Mouse (Mus musculus) cerebellum, adult 11-12 months (tissue): ENCODE measurements around the gene Ube2ql1.
A peak's percentile ranks its signal among the peaks of the same experiment; 100 is the strongest.

Experiments used
- DNase-seq: peaks from one replicate; pipeline ENCODE4 v3.0.0; 2022

The Ube2ql1 gene

GRCm38 (mm10) chr13:69706919-69707318, 32.8 kb downstream of the Ube2ql1 start:
- no peak for DNase-seq

DNA sequence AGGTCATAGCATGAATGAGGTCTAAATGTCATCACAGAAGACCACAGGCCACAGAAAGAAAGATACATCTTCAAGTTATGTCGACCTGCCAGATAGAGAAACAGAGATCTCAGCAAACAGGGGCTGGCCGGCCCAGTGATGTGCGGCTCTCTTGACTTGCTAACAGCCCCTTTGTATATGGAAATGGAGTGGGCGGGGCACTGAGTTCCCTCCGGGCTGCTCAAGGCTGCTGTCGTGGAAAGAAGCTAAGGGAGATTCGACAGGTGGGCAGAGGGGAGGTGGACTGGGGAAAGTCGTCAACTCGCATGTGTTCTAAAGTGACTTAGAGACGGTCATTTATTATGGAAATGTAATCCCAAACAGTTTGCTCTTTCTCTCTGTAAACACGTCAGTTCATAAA, 36.2 kb downstream of the Ube2ql1 start:
- DNase-seq, result no peak

- no peak for DNase-seq
These were observed 38.3 kb downstream of the Ube2ql1 start for GRCm38 (mm10) chr13:69701397-69701796.

DNA sequence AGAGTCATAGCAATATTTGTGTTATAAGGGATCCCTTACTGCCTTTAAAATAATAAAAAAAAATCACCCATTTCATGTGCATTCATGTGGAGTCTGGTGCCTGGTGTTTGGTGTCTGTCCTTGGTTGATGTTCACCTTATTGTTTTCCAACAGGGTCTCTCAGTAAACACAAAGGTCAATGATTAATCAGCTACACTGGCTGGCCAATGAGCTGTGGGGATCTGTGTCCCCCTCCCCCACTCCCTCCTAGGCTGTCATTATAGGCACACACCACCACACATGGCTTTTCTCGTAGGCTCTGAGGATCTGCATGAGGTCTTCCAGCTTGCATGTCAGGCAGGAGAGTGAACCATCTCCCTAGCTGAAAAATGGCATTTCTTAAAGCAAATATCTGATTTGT, 38.9 kb downstream of the Ube2ql1 start:
- DNase-seq, result no peak

- peak; percentile 78 for DNase-seq
These were observed 43.2 kb downstream of the Ube2ql1 start for GRCm38 (mm10) chr13:69696333-69696991.

GRCm38 (mm10) chr13:69691074-69691473, 48.6 kb downstream of the Ube2ql1 start:
- DNase-seq, result peak; percentile 21

DNA sequence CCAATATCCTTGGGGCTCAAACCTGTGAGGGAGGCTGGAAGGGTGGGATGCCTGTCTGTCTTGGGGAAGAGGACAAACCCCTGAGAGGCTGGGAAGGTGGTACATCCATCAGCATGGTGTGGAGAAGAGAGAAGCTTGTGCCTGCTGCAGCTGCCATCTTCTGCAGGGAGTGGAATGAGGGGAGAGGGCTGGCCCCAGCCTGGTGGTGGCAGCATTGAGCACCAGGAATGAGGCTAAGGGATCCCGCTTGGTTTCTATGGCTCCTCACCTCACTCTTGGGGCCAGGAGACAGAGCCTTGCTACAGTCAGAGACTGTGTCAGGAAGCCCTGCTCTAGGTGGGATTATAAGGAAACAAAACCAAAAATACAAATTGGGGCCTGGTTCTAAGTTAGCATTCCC, 52.7 kb downstream of the Ube2ql1 start:
- DNase-seq, result no peak

DNA sequence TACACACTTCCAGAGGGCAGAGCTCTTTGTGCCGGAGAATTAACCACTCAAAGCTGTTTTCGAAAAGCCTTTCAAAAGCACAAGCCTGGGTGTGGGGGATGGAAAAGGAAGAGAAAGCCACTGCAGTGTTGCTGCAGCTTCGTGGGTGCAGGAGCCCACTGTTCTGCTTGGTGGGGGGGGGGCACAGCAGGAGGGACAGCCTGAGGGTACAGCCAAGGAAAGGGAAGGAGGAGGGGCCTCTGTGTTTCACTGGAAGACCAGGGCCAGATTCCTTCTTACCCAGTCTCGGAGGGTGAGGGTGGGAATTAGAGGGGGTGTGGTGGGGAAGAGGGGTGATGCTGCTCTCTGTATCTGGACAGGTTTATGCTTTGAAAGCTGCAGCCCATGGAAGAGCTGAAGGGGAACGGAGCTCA, 54.3 kb downstream of the Ube2ql1 start:
- DNase-seq, result no peak

- no peak for DNase-seq
These were observed 65.6 kb downstream of the Ube2ql1 start for GRCm38 (mm10) chr13:69673921-69674618.

GRCm38 (mm10) chr13:69673197-69673920, 66.3 kb downstream of the Ube2ql1 start:
- DNase-seq, result no peak

- no peak for DNase-seq
These were observed 67.1 kb downstream of the Ube2ql1 start for GRCm38 (mm10) chr13:69672565-69672964.

DNA sequence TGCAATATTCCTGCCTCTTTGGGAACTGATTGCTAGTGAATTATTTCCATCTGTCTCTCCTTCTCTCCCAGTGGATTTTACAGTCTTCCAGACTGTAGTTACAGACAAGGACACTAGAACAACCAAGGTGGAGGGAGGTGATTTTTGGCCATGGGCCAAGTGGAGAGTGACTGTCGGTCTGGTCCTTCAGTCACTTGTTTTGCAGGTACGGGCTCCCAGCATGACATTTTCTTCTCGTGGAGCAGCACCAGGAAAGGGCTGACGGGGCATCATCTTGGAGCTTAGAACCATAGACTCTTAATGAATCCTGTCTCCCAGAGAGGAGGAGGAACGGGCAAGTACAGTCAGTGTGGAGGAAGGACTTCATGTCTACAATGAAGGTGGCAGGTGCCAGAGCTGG, 67.6 kb downstream of the Ube2ql1 start:
- DNase-seq, result no peak

DNA sequence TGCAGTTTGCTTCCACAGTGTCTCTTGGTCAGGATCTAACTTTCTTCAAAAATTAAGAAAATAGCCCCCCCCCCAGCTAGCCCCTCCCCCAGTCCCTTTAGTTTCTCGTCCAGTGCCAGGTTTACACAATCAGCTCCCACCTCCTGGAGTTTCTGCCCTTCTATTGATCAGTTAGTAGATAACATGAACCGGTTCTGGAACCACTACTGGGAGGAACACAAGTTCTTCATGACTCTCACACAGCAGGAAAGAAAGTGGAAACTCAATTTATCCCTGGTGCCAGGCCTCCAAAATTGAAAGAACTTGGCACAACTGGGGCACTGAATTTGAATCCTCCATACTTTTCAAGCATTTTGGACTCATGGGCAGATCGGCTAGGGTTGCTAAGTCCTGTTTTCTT, 85.2 kb downstream of the Ube2ql1 start:
- DNase-seq, result no peak
